Mouse (Mus musculus) layer of hippocampus, adult 9-10 months (tissue): ENCODE measurements at regions not wholly inside any gene's neighbourhood (a gene's known extent, or its start where the extent isn't known, plus 50 kb on each side); places are given as distances from the start of the nearest gene placed in this dataset.
"Not testable (repeated sequence)": the region's sequence is repeated elsewhere in the genome, so short reads cannot be mapped to it uniquely, and the experiment has no call there.

Source experiments
- DNase-seq: peaks from one replicate; pipeline ENCODE4 v3.0.0; 2022; ENCODE audit warnings: low spot score

DNA sequence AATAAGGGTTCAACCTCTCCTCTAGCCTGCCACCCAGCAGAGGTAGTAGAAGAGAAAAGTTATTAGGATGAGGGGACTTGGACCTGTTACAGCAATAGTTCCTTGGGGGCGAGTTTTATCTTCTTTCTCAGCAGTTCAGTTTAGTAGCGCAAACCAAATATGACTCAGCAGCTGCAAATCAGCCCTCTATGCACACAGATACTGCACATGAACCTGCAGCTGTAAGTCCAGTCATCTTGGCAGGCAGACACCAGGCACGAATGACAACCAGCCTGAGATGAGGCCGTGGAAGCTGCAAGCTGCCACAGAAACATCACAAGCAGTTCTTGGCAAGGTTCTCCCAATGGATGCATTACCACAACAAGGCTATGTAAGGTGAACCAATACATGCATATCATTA, 327.0 kb upstream of the Akr1e1 start:
- no peak for DNase-seq

DNA sequence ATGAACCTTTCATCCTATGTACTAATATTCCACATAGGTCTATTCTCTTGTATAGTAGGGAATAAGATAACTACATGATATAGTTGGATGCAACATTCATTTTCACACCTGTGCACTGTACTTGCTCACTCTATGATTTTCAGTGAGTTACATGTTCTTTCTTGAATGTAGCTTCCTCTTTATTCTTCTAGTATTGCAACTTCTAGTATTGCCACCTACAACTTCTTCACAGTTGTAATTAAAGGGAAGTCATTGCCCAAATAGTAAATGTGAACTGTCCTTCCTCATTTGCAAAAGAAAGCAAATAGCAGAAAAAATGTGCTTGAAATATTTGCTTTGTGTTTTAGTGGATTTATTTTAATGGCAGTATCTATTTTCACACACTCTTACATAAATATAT, 330.9 kb upstream of the Akr1e1 start:
- no peak for DNase-seq

DNA sequence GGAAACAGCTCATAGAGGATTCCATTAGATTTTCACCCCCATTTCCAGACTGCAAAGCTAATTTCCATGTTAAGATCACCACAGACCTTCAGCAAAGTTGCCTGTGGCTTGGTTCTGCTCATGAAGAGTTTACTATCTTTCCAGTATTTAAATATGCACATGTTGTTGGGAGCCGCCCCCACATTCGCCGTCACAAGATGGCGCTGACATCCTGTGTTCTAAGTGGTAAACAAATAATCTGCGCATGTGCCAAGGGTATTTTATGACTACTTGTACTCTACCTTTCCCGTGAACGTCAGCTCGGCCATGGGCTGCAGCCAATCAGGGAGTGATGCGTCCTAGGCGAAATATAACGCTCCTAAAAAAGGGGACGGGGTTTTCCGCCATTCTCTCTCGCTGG, 333.5 kb upstream of the Akr1e1 start:
- peak; percentile 21 for DNase-seq

DNA sequence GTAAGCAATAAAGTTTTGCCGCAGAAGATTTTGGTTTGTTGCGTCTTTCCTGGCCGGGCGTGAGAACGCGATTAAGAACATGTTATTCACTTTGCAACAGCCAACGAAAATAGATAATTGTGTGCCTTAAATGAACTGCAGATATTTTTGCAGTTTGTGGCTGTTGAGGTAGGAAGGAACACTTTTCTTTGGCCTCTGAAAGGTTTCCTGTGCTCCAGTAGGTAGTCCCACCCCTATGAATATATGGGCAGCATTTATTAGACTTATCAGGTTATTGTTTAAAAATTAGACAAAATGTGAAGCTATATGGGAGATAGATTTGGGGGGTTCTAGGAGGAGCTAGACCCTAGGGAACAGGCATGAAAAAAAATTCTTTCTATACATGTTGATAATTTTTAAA, 334.1 kb upstream of the Akr1e1 start:
- no peak for DNase-seq

DNA sequence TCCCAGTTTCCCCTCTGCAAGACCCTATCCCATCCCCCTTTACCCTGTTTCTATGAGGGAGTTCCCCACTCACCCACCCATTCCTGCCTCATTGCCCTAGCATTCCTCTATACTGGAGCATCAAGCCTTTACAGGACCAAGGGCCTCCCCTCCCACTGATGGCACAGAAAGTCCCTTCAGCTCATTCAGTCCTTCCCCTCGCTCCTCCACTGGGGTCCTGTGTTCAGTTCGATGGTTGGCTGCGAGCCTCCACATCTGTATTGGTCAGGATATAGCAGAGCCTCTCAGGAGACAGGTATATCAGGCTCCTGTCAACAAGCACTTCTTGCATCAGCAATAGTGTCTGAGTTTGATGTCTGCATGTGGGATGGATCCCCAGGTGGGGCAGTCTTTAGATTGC, 346.4 kb upstream of the Akr1e1 start:
- no peak for DNase-seq

DNA sequence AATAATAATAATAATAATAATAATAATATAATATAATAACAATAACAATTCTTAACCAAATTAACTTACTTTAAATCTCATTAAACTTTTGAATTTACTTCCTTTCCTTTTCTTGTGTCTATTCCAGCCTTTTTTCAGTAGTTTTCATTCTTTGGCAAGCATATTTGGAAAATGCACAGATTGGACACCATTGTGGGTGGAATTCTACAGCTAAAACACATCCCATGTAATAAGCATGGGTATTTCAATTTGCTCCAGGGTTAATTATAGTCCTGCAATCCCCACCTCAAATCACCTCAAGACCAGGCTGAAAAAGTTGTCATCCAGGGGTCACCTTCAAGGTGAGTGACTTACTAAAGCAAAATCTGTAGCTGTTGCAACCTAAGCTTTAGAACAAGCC, 355.9 kb upstream of the Akr1e1 start:
- no peak for DNase-seq

DNA sequence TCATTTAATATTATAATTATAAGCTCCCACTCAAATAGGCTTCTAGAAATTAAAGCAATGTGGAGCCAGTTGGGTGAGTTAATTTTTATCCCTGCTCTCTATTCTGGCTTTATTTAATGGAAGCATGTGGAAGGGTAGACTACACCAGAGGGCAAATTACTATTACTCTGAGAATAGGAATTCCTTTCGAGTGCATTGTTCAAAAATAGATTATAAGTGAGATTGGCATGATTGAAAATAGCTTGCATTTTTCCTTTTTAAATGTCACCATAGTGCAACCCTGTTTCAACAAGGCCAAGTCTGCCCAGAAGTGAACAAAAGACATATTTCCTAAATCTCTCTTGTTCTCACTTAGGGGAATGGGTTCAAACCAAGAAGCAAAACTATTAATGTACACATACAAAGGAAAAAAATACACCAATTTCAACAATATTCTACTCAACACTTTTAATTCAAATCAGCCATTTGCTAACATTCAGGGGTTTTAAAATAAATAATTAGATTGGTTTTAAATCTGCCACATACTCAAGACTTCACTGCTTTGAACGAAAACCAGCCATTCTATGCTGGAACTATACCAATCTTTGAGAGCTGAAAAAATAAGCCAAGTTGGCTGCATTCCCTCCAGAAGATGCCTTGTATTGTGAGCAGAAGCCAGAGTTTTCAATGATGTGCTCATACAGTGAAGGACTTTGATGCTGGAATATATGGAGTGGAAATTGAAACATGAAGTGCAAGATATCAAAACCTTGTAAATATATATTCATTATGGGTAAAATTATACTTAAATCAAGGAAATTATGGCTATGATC, 361.3 kb upstream of the Akr1e1 start:
- peak; percentile 3 for DNase-seq

DNA sequence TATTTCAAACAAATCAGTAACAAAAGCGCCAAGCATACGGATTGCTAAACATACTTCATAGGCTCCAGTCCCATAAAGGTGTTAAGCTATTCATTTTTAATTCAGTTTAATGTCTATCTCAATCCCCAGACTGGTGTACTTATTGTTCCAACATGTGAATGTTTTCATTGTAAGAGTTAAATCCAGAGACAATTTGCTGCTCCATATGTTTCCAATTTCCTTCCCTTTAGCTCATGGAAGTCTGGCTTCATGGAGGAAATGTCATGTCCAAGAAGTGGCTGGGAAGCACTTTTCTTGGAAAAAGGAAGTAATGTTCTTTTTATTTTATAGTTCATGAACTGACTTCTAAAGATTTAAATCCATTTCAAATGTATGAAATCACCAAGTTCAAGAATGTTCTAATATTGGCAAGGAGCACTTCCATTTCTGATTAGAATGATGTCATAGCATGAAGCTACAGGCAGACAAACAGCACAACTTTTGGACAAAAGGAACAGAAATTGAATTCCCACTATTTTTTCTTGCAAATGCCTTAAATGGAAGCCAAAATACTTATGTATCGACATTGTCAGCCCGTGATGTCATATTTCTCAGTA, 362.6 kb upstream of the Akr1e1 start:
- no peak for DNase-seq

DNA sequence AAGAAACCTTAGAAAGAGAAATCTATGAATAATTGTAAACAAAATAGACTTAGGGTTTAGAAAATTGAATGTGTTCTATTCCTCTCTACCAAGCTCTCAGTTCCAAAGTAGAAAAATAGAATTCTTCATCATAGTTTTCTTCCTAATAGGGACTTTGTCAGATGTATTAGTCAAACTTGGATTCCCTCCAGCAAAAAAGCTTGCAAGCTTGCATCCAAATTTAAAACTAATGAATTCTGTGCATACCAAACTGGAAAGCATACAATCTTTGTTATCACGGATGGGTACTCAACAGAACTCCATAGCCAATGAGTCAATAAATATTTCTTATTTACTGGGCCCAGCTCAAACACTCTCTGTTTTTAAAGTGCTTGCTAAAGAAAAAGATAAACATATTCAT, 383.9 kb upstream of the Akr1e1 start:
- no peak for DNase-seq

DNA sequence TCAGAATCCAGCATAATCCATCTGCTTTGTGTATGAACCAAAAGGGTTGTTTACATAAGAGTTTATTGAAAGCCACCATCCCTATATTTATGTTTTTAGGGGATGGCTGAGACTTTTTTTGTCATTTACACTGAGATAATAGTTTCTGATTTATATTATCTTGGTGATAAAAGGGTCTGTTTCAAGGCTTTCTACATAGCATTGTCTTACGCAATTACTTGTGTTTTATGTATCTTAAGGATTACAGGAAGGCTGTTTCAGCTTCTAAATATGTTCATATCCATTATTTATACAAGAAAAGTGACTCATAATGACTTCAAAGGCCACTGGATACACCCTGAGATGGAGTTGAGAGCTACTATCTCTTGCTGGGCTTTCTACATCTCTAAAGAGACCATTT, 399.3 kb upstream of the Akr1e1 start:
- DNase-seq = no peak

DNA sequence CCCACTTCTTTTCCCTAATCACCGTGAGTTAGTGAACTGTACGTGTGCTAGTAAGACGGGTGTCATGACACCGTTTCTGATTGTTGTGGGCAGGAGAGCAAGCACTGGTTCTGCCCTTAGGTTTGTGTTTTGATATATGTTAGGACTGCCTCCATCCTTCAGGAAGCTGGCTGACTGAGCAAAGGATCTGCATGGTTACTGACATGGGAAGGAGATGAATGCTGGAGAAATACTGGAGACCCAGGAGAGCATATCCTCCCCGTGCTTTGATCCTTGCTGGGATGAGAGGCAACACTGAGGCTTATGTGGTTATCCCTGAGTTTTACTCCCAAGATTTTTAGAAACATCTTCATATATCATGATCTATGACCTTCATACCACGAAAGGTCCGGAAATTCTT, 413.5 kb upstream of the Akr1e1 start:
- DNase-seq = no peak

DNA sequence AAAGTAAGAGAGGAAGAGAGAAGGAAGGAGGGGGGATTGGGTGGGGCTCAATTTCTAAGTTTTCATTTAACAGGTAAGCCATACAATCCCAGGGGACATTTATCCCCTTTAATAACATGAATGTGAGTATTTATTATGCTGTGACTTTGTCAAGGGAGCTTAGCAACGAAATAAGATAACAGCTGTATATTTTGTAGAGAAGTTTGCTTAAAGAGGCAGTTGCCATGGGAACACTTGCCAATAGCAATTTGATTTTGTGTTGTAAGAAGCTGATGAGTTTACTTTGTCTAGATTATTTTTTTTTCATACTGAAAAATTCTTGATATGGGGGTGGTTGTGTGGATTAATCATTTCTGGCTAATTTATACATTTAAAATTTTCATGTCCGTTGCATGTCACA, 450.9 kb upstream of the Akr1e1 start:
- DNase-seq = no peak

DNA sequence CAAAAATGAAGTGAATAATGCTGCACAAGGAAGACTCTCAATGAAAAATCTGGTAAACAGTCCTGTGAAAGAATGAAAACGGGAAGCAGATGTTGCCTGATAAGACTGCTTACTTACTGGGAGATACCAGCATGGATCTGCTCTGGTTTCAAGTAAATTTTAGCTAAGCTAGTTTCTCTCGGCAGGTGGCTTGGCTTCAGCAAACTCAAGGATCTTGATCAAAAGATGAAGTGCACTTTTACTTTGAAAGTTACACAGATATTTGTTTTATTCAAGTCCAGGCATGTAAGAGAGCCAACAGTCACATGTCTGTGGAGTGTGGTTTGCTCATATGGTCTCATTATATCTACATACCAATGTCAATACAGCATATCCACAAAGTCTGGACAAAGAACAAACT, 451.5 kb upstream of the Akr1e1 start:
- DNase-seq = no peak

DNA sequence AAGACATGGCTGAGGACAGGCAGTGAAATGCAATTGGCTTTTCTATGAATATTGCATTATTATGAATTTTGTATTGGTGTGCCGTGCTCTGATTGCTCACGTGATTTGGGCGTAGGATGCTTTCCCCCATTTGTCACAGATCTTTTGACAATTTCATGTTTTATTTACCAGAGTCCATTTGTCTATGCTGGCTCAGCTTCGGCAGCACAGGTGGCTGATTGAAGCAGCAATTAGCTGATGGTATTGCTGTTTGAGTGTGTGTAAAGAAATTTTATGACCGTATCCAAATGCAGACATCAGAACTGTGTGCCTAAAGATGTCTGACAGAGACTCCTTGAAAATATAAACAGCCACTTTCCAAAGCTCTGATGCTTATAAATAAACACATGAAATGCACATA, 498.5 kb upstream of the Akr1e1 start:
- no peak for DNase-seq

DNA sequence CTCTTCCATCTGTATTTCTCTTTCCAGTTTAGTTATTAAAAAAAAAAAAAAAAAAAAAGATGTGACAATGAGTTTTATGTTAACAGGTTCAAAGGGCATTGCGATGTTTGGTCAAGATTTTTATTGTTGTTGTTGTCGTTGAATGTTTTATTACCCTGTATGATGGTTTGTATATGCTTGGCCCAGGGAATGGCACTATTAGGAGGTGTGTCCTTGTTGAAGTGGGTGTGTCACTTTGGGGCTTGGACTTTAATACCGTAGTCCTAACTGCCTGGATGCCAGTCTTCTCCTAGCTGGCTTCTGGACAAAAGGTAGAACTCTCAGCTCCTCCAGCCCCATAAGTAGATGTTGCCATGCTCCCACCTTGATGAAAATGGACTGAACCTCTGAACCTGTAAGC, 545.9 kb upstream of the Akr1e1 start:
- DNase-seq = no peak

DNA sequence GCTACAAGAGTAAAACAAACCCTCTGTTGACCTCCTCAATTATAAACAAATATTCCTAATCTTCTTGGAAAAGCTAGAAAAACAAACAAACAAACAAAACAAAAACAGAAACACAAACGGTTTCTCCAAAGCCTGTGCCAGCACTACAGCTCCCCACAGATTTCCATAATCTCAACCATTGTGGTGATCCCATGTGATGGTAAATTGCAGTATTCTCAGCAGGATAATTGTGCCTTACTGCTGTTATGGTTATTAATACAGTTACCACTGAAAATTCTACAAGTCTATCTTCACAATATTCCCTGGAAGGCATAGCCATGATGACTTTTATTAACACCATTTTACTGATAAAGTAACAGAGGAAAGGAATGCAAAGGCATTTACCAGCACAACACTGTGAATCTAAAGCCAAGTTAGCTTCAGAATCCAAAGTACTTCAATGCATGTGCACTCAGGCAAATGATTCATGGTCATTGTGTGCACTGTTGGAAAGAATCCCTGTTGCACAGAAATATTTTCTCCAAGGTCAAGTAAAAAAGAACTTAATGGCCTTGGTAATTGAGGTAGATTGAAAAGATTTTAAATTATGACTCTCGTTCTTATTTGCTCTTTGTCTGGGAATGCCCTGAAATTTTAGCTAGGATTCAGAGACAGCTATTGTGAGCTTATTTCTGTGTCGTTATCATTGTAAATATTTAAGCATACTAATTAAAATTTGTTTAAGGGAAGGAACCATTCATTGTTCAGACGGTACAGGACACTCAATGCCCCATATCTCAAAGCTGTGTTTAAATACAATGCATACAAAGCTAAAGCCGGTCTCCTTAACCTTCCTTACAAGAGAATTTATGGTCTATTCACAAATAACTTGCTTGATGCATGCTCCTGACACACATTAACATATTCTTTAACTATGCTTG, 551.1 kb upstream of the Akr1e1 start:
- DNase-seq = no peak

DNA sequence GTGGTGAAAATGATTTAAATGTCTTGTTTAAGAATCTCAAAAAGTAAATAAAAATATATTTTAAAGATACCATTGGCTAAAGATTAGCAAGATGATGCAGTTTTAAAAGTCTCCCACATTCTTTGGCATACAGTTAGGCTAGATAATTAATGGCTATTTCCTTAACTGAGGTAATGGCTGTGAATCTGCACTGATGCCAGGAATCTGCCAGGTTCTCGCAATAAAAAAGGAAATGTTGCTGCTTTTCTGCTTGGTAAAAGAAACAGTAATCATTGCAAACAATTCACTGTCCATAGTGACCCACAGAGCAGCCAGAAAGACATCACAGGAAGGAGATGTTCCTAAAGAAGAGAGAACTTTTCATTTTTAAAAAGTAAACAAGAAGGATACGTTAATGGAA, 557.7 kb upstream of the Akr1e1 start:
- DNase-seq = no peak

DNA sequence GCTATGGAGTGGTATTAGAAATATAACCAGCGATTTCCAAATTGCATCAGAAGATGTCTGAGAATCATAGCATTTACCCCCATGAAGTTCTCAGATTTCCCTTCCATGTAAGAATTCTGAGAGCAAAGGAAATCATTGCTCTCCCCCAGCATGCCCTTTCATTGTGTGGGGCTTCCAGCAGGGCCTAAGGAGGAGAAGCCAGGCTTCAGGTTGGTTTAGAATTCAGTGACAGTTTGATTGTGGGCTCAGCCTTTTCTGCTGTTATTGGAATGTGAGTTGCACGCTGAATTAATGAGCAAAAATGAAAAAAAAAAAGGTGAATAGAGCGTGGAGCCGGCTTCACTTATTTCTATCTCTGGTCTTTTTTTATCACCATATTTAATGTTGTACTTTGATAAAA, 570.0 kb upstream of the Akr1e1 start:
- DNase-seq = no peak

DNA sequence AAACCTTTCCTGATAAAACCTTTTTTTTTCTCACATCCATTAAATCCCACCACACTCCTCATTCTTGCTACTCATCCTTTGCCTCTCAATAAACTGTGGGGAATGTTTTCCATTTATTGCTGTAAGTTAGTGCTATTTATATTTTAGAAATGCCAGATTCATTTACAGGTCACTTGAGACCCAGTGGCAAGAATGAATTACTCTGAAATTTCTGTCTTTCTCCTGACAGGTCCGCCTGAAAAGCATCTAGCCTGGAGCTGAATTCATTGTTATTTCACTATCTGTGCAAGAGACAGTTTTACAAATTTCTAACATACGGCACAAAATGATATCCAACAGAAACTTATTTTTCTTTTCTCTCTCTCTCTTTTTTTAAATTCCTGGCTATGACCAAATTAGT, 570.6 kb upstream of the Akr1e1 start:
- DNase-seq = no peak

DNA sequence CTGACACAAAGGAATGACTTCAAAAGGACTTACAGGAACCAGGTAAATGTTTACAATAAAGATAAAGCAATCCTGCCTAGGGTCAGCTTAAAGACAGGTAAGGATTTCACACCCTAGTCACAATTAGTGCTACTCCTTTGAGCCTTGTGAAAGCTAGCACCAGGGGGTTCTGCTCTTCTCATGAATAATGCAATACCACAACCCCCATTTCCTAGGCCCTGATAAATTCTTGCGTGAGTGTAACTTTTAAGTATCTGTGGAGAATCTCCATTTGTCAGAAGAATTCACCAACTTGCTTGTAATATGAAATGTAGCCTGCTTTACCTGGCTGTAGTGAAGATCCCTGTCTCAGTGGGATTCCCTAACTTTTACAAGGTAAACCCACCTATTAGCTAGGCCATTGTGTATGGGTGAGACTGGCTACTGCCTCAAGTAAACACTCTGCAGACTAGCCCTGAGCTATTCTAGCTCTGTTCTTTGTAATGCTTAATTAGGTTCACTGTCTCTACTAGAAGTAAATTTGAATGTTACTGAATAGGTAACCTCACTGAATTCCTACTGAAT, 576.3 kb upstream of the Akr1e1 start:
- not testable (repeated sequence) for DNase-seq

DNA sequence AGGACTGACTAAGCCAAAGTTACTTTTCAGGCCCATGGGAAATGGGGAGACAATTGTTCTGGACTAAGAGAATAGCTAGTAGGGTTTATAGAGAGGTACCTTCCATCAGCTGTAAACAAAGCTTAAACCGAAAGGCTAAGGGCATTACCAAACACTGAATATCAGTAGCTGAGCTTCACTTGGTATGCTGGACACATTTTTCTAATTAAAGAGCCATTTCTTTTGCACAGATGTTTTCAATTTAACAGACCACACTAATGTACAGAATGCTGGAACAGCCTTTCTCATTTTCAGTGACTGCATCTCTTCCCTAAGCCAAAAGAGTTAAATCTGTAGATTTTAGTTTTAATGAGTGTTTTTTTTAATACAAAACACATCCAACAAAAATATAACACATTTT, 593.8 kb upstream of the Akr1e1 start:
- no peak for DNase-seq

DNA sequence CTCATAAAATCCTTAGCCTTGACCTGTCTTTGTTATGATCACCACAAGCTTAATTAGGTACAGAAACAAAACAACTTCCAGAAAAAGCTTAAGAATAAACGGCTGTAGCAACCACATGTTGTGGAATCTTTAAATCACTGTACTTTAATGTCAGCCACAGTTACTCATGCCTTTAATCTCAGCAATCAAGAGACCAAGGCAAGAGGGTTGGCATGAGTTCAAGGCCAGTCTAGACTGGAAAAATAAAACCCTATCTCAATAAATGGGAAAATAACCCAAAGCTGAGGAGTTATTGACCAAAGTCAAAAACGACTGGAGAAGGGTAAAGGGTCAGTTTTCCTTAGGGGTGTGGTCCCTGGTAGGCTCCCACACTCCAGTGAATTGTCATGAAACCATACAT, 595.2 kb upstream of the Akr1e1 start:
- DNase-seq = no peak

DNA sequence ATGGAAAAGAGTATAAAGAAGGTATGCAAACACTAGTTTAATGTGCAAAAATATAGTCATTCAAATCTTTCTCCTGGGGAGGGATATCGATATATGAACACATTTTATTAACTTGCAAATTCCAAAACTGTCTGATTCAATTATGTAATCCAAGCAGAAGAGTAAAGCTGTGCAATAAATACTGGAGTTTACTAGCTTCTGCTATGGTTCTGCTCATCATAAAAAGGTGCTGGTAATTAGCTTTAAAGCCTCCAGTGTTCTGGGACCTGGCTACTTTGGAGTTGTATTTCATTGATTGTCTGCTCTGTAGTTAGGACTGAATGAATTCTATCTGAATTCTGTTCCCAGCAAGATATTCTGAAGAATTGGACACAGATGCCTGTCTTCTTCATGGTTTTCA, 602.7 kb upstream of the Akr1e1 start:
- DNase-seq = no peak
